Mouse (Mus musculus): ENCODE data around the gene Psmb5.

DNA sequence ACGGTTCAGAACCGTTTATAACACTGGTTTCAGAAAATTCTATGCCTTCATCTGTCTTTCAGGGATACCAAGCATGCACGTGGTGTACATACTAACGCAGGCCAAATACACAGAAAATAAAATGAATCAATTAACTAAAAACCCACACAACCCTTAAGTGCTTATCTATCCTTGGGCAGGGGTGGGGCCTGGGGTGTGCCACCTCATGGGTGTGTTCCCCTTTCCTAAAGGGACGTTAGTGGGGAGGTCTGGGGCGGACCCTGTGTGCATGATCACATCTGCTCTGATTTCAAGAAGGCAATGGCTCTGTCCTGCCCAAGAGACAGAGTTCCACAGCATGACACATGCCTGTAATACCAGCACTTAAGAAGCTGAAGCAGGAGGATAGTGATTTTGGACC, 5.5 kb upstream of the Psmb5 start:
- TF ChIP-seq CTCF (IDR thresholded peaks at IDR 0.05; ENCODE audit: low read depth) (no peak), EP300 (IDR thresholded peaks at IDR 0.05; ENCODE audit: low read depth) (no peak)
